Mouse (Mus musculus): Measurements from ENCODE around the gene Apopt1. TPM values are rescaled to one million over a fixed set of nuclear protein-coding genes. Genes with fewer than 3 reads are reported as not detected.

Apopt1 gene
- polyA plus RNA-seq, 1 experiment from 2014 or later, result 50.8 TPM

DNA sequence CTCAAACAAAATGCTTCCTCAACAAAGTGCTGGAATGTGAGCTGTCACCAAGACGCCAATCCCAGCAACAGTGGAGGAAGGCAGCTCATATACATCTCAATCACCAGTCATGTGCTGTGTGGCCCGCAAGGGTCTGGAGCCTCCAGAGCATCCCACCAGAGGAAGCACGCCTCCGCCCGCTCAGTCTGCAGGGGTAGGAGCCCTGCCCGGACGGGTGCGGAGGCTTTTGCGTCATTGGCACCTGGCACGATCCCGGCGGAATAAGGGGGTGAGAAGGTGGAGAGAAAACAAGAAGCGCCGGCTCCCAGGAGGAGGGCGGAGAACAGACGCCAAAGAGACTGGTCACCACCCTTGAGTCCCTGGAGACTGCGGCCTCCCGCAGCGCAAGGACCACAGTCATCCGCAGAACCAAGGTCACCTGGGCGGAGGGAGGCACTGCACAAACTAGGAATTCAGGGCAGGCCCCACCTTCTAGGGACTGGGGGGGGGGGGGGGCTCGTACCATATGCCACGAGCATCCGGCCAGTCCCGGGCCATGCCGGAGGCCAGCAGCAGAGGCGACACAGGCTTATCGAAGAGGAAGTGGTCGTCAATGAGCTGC, 42.6 kb upstream of the Apopt1 start:
- Histone ChIP-seq H3K36me3 (ENCODE audit: control insufficient read depth, insufficient read depth, low read length) (peaks cover 35% of the 10 kb centered on the region), H3K4me3 (ENCODE audit: low read depth, low read length) (peak overlapping the region; percentile 93), H3K27ac (ENCODE audit: low read depth, low read length) (peak overlapping the region; percentile 87; the same call in 1 of the 2 replicates), H3K4me1 (ENCODE audit: control insufficient read depth, insufficient read depth, low read length) (peaks cover 26% of the 10 kb centered on the region), H3K27me3 (replicated peaks; ENCODE audit: control insufficient read depth, insufficient read depth, low read length) (no peaks in the 10 kb centered on the region), H3K9me3 (replicated peaks; ENCODE audit: control insufficient read depth, low read length) (no peaks in the 10 kb centered on the region), H3K4me2 (ENCODE audit: low read length) (peak overlapping the region; percentile 95), H3K9ac (ENCODE audit: low read length) (peak overlapping the region; percentile 95)
- WGBS, result 2% methylated on average over 24 of the region's 29 CpGs
- ATAC-seq, result no peak
- no peak for DNase-seq (ENCODE audit: low spot score)

DNA sequence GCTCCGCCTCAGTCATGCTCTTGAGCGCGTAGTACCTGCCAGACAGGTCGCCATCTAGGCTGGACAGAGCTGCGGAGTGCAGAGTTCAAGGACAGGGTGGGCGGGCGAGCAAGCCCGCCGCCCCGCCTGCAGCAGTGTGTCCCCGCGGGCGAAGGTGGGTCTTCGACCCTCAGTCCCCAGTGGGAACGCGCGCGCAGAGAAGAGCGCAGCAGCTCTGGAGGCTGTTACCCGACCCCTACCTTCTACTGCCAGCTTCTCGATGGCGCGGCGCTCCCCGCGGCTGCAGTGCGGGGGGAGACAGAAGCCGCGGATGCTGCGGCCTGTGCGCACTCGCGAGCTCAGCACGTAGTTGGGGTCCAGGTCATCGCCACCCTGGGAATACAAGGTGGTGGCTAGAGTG, 42.1 kb upstream of the Apopt1 start:
- ATAC-seq, result peak; percentile 1; the same call in 1 of the 2 replicates
- H3K27ac ChIP-seq (ENCODE audit: low read depth, low read length), result peak overlapping the region; percentile 87
- peak overlapping the region; percentile 95 for H3K4me2 ChIP-seq (ENCODE audit: low read length)
- peaks cover 35% of the 10 kb centered on the region for H3K36me3 ChIP-seq (ENCODE audit: control insufficient read depth, insufficient read depth, low read length)
- peak overlapping the region; percentile 95 for H3K9ac ChIP-seq (ENCODE audit: low read length)
- WGBS, result 0% methylated on average over 26 of the region's 35 CpGs
- H3K4me3 ChIP-seq (ENCODE audit: low read depth, low read length), result peak overlapping the region; percentile 93
- peak; percentile 36 for DNase-seq (ENCODE audit: low spot score)
- no peaks in the 10 kb centered on the region for H3K9me3 ChIP-seq (replicated peaks; ENCODE audit: control insufficient read depth, low read length)
- peaks cover 26% of the 10 kb centered on the region for H3K4me1 ChIP-seq (ENCODE audit: control insufficient read depth, insufficient read depth, low read length)
- H3K27me3 ChIP-seq (replicated peaks; ENCODE audit: control insufficient read depth, insufficient read depth, low read length), result no peaks in the 10 kb centered on the region

DNA sequence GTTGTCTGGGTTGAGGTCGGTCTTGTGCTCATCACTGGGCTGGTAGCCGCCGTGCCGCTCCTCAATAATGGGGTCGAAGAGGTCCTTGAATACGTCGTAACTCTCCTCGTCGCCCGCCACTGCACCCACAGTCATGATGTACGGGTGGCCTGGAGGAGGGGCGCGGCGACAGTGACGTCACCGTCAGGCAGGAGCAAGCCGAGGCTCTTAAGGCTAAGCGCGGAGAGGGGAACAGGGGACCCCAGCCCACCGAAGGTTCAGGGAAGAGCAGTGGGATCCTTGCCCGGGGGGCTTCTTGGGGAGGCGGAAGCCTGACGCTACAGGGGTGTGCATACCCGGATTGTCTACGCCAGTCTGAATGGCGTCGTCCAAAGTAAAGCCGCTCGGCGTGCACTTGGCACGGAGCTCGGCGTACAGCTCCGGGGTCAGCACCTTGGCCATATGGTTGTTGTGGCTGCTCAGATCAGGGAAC, 41.6 kb upstream of the Apopt1 start:
- peaks cover 35% of the 10 kb centered on the region for H3K36me3 ChIP-seq (ENCODE audit: control insufficient read depth, insufficient read depth, low read length)
- peak; percentile 81 for DNase-seq (ENCODE audit: low spot score)
- peak overlapping the region; percentile 95 for H3K4me2 ChIP-seq (ENCODE audit: low read length)
- H3K27ac ChIP-seq (ENCODE audit: low read depth, low read length), result peak overlapping the region; percentile 87
- H3K27me3 ChIP-seq (replicated peaks; ENCODE audit: control insufficient read depth, insufficient read depth, low read length), result no peaks in the 10 kb centered on the region
- ATAC-seq, result peak; percentile 72
- H3K9me3 ChIP-seq (replicated peaks; ENCODE audit: control insufficient read depth, low read length), result no peaks in the 10 kb centered on the region
- 0% methylated on average over 34 of the region's 34 CpGs for WGBS
- H3K4me1 ChIP-seq (ENCODE audit: control insufficient read depth, insufficient read depth, low read length), result peaks cover 26% of the 10 kb centered on the region
- peak overlapping the region; percentile 93 for H3K4me3 ChIP-seq (ENCODE audit: low read depth, low read length)
- H3K9ac ChIP-seq (ENCODE audit: low read length), result peak overlapping the region; percentile 95

DNA sequence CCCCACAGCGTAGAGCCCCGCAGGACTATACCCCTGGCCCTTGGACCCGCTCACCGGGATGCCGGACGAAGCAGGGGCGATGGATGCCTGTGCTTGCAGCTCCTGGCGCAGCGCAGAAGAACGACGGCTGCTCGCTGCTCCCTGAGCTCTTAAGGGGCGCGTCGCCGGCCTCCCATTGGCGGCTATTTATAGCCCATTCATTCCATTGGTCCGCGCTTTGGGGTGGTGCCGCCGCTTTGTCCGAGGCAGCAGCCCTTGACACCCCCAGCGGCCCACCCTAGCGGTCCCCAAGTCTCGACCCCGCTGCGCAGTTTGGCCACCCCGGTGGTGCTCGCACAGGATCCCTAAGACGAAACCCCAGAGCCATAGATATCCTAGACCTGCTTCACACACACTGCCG, 40.9 kb upstream of the Apopt1 start, which contains the start of gene Ckb:
Gene Ckb (minus strand): TSS at position 163 of the 400 bp plus-strand sequence.
- H3K4me2 ChIP-seq (ENCODE audit: low read length), result peak within 1 kb of the TSS; percentile 95
- H3K27me3 ChIP-seq (replicated peaks; ENCODE audit: control insufficient read depth, insufficient read depth, low read length), result no peaks in the 10 kb centered on the region
- peaks cover 27% of the 10 kb centered on the region for H3K4me1 ChIP-seq (ENCODE audit: control insufficient read depth, insufficient read depth, low read length)
- peak; percentile 97 for DNase-seq (ENCODE audit: low spot score)
- peak within 1 kb of the TSS; percentile 95 for H3K9ac ChIP-seq (ENCODE audit: low read length)
- under 1% methylated on average over 31 of the region's 31 CpGs for WGBS
- no peaks in the 10 kb centered on the region for H3K9me3 ChIP-seq (replicated peaks; ENCODE audit: control insufficient read depth, low read length)
- peaks cover 33% of the 10 kb centered on the region for H3K36me3 ChIP-seq (ENCODE audit: control insufficient read depth, insufficient read depth, low read length)
- peak; percentile 89 for ATAC-seq
- H3K4me3 ChIP-seq (ENCODE audit: low read depth, low read length), result peak within 1 kb of the TSS; percentile 93
- peak within 1 kb of the TSS; percentile 87 for H3K27ac ChIP-seq (ENCODE audit: low read depth, low read length)

DNA sequence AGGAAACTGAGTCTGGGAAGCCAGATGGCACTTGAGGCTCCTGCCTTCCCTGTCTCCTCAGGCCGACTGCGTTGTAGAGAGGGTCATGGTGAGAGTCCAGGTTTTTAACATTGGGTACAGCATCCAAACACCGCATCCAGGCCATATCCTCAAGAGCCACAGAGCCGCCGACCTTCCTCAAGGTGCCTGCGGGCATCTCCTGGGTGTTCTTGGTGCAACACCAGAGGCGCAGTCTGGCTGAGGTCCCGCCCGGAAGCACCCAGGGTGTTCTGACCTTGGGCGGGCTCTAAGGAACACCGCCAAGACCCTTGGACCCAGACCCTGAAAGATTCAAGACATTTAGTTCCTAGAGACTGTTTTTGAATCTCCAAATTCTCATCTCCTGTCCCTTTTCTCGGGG, 40.5 kb upstream of the Apopt1 start:
- ATAC-seq, result 0 out of 2 replicates have a peak, but pooled peaks have one; percentile 0
- Histone ChIP-seq H3K4me3 (ENCODE audit: low read depth, low read length) (peak overlapping the region; percentile 93), H3K27ac (ENCODE audit: low read depth, low read length) (peak overlapping the region; percentile 87), H3K36me3 (ENCODE audit: control insufficient read depth, insufficient read depth, low read length) (peaks cover 29% of the 10 kb centered on the region), H3K9me3 (replicated peaks; ENCODE audit: control insufficient read depth, low read length) (no peaks in the 10 kb centered on the region), H3K4me2 (ENCODE audit: low read length) (peak overlapping the region; percentile 95), H3K27me3 (replicated peaks; ENCODE audit: control insufficient read depth, insufficient read depth, low read length) (no peaks in the 10 kb centered on the region), H3K4me1 (ENCODE audit: control insufficient read depth, insufficient read depth, low read length) (peaks cover 31% of the 10 kb centered on the region), H3K9ac (ENCODE audit: low read length) (peak overlapping the region; percentile 95)
- WGBS, result 11% methylated on average over 12 of the region's 12 CpGs
- no peak for DNase-seq (ENCODE audit: low spot score)

DNA sequence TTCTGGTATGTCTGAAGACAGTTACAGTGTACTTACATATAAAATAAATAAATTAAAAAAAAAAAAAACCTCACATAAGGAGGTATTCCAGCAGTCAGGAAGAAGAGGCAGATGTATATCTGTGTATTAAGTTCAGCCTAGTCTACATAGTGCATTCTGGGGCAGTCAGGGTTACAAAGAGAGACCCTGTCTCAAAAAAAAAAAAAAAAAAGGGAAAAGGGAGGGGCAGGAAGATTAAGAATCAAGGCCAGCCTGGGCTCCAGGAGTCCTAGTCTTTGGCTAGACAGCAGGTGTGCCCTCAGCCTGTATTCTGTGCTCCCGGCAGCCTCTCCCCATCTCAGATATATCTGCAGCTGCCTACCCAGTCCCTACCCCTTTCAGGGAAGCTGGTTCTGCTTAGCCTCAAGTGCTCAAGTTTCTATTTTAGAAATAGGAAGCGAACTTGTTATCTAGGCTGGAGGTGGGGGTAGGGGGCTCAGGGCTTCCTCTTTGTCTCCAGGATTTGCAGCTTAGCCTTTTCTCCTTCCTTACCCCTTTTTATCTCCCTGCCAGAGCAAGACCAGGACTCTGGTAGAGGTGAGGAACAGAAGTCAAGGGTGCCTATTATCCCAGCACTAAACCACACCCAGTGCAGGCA, 38.1 kb upstream of the Apopt1 start:
- H3K27ac ChIP-seq (ENCODE audit: low read depth, low read length), result no peak overlapping the region
- ATAC-seq (no peak), DNase-seq (ENCODE audit: low spot score) (no peak)
- no peak overlapping the region for H3K4me2 ChIP-seq (ENCODE audit: low read length)
- 65% methylated on average over 2 of the region's 2 CpGs for WGBS
- H3K4me3 ChIP-seq (ENCODE audit: low read depth, low read length), result no peak overlapping the region
- no peak overlapping the region for H3K9ac ChIP-seq (ENCODE audit: low read length)
- peaks cover 26% of the 10 kb centered on the region for H3K4me1 ChIP-seq (ENCODE audit: control insufficient read depth, insufficient read depth, low read length)
- H3K27me3 ChIP-seq (replicated peaks; ENCODE audit: control insufficient read depth, insufficient read depth, low read length), result no peaks in the 10 kb centered on the region
- H3K36me3 ChIP-seq (ENCODE audit: control insufficient read depth, insufficient read depth, low read length), result peaks cover 12% of the 10 kb centered on the region
- no peaks in the 10 kb centered on the region for H3K9me3 ChIP-seq (replicated peaks; ENCODE audit: control insufficient read depth, low read length)

DNA sequence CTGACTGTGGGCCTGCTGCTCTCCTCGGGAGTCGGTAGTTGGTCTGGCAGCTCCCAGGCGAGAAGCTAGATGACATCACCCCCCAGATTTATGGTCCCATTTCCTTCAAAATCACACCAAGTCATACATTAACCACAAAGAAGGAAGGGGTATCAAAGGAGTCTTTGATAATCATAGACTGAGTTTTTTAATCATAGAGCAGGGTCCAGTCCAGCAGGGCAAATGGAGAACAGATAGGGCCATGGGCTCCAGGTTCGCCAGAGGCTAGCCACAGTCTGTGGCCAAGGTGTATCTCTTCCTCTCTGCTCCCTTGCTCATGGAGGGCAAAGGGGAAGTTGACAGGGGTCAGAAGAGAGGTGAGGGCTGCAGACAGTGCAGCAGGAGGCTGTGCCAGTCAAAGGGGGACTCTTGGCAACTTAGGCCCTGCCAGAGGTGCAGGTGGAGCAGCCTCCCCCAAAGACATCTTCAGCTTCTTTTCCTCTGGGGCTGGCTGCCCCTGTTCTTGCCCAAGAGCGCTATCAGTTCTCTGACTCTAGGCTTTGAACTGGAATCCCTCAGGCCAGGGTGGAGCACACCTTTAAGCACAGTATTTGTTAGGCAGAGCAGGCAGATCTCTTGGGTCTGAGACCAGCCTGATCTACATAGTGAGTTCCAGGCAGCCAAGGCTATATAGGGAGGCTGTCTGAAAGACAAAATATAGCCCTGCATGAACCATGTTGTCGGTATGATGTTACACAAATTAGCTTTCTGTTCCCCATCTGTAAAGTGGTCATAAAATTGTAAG, 37.1 kb upstream of the Apopt1 start:
- Histone ChIP-seq H3K27ac (ENCODE audit: low read depth, low read length) (no peak overlapping the region), H3K9me3 (replicated peaks; ENCODE audit: control insufficient read depth, low read length) (no peaks in the 10 kb centered on the region), H3K4me3 (ENCODE audit: low read depth, low read length) (no peak overlapping the region), H3K9ac (ENCODE audit: low read length) (no peak overlapping the region), H3K4me2 (ENCODE audit: low read length) (no peak overlapping the region), H3K36me3 (ENCODE audit: control insufficient read depth, insufficient read depth, low read length) (0 out of 2 replicates have a peak, but pooled peaks cover 6% of the 10 kb centered on the region), H3K27me3 (replicated peaks; ENCODE audit: control insufficient read depth, insufficient read depth, low read length) (no peaks in the 10 kb centered on the region), H3K4me1 (ENCODE audit: control insufficient read depth, insufficient read depth, low read length) (peaks cover 20% of the 10 kb centered on the region)
- 88% methylated on average over 6 of the region's 6 CpGs for WGBS
- DNase-seq (ENCODE audit: low spot score) (no peak), ATAC-seq (no peak)

DNA sequence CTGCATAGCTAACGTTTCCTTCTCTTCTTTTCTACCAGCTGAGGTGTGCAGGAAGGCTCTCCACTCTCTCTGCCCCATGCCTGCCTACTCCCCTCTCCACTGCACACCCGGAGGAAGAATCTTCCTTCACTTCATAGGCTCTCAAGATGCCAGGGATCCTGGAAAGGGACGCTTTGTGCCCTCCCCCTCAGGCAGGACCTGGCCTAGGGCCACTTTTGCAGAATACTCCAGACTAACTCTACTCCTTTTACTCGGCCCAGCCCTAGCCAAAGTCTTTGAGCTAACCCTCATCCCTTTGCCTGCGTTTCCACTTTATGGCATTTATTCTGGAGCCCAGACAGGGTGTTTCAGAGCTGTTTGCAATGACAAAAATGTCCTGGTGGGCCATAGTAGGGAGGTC, 35.6 kb upstream of the Apopt1 start:
- peaks cover 11% of the 10 kb centered on the region for H3K36me3 ChIP-seq (ENCODE audit: control insufficient read depth, insufficient read depth, low read length)

More for the DNA sequence above, 35.6 kb upstream of the Apopt1 start:
- peak overlapping the region; percentile 96 for H3K27ac ChIP-seq (ENCODE audit: low read depth, low read length)
- WGBS, result 11% methylated on average over 5 of the region's 5 CpGs
- H3K4me2 ChIP-seq (ENCODE audit: low read length), result peak overlapping the region; percentile 94
- H3K4me1 ChIP-seq (ENCODE audit: control insufficient read depth, insufficient read depth, low read length), result peaks cover 19% of the 10 kb centered on the region
- ATAC-seq (no peak), DNase-seq (ENCODE audit: low spot score) (no peak)
- no peaks in the 10 kb centered on the region for H3K27me3 ChIP-seq (replicated peaks; ENCODE audit: control insufficient read depth, insufficient read depth, low read length)
- H3K4me3 ChIP-seq (ENCODE audit: low read depth, low read length), result peak overlapping the region; percentile 66
- H3K9me3 ChIP-seq (replicated peaks; ENCODE audit: control insufficient read depth, low read length), result no peaks in the 10 kb centered on the region
- peak overlapping the region; percentile 83 for H3K9ac ChIP-seq (ENCODE audit: low read length)

All from forebrain, embryonic 14.5 days (tissue).